Mouse (Mus musculus): ENCODE data around the gene Cd5l.

DNA sequence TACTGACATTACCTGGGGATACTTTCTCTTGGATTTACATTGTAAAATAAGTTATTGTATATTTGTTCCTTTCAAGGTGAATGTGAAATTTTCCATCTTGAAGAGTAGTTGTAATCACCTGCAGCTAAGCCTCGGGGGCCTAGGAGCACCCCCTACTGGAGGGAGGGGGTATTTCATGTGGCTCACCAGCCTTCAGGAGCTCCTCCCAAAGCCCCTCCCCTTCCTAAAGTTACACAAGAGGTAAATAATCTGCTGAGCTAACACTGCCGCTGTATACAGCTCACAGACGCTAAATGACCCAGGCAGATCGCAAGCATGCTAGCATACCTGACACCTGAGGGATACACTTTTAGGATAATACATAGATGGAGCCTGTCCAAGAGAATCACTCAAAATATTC lies 50.5 kb downstream of the Cd5l start:
- TF ChIP-seq CTCF (IDR thresholded peaks at IDR 0.05; ENCODE audit: control insufficient read depth, insufficient read depth, insufficient replicate concordance, low read depth, low read length) = peak; percentile 75; the same call in 1 of the 2 replicates
- TF ChIP-seq POLR2A (IDR thresholded peaks at IDR 0.05; ENCODE audit: control insufficient read depth, low read depth, low read length) = no peak
